Mouse (Mus musculus): ENCODE results near the gene Cdc40.

Gene Cdc40

DNA sequence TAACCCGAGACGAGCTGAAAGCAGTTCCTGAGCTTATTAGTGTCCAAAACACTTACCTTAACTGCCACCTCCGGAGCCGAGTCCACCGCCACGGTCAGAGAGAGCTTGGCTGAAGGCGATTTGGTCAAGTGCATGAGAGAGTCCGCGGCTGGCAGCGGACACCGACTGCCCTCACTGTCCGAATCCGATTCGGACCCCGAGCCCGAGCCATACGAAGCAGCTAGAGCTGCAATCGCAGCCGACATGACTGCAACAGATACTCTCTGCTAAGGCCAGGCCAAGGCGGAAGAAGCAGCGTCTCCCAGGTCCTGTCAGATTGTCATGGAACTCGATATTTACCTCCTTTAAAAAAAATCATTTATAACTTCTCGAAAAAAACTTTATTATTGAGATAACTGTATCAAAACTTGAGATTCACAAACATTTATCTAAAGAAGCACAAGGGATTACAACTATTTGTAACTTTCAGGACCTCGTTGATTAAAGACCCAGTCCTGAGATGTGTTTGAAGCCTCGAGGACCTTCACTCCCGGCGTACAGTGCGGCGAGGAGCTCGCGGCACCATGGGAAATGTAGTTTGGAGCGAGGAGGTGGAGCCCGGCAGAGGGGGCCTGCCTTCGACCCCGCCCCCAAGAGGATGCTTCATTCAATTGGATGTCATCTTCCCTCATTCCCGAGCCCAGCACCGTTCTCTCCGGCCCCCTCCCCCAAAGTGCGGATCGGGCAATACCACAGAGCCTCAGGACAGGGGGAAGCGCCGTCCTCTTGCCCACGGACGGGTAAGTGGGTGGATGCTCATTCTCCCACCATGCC is at the start of gene Cdc40, which contains the start of gene Wasf1:
TSS of gene Cdc40 (minus strand) at position 481 of the 813 bp plus-strand sequence.
TSS of gene Wasf1 (plus strand) at position 645 of the 813 bp plus-strand sequence.
- peak; percentile 95 for DNase-seq (ENCODE audit: low spot score in 2 of 2)

DNA sequence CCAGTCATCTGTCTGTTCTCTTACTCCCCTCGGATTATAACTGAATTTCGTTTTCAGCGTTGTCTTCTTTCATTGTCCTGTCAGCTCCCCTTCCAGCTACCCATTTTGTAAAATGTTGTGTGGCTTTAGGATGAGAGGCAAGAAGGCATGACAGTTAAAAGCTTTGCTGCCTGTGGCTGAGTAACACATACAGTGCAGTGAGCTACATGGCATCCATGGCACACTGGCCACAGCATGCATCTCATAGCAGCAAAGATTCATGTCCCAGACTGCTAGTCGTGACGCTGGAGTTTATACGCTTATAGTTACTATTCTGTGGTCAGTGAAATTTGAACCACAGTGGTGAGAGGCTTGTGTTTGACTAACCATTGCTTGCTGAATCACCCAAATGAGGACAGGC is 36.4 kb upstream of the Cdc40 start:
- DNase-seq (ENCODE audit: low spot score in 2 of 2), result no peak

DNA sequence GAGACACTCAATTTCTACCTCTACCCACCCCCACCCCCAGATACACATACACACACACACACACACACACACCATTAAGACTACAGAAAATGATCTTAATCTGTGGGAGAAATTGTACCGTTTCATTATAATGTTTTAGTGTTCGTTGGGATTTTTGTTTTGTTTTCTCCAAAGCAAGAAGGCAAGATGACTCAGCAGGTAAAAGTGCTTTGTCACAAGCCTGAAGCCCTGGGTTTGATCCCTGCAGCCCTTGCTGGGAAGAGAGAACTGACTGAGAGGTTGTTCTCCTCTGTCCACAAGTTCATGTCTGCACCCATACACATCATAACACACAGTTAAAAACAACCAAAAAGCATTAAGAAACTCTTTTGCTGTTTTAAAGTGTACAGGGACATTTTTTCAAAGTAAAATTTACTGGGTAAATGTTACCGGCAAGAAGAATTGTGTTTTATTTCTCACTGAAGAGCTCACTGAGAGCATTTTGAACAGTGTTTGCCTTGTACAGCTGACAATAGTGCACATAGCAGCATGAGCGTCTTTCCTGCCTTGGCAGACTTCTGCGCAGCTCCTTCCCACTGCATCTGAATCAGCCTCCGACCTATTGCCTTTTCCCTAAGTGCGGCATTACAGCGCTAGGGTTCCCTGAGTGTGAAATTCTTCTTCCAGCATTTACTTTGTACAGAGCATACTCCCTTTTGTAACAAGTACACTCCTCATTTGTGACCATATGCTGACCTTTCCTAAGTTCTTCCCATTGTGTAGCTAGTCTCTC is 35.7 kb upstream of the Cdc40 start:
- no peak for DNase-seq (ENCODE audit: low spot score in 2 of 2)

DNA sequence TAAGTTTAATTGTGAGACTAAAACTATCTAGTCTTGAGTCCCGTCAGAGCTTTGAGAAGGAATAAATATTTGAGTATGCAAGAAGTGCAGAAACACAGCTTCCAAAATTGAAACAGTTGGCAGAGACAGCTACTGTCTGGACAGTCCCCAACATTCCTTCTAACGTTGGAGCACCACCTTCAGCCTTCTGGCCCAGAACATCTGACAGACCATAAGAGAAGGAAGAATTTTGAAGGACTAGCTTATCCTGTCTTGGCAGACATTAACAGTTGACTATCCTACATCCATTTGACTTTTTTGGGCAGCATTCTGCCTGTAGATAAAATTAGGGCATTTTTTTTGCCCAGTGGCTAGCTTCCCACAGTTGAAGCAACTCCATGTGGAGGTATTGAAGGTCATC is 32.1 kb upstream of the Cdc40 start:
- no peak for DNase-seq (ENCODE audit: low spot score in 2 of 2)

DNA sequence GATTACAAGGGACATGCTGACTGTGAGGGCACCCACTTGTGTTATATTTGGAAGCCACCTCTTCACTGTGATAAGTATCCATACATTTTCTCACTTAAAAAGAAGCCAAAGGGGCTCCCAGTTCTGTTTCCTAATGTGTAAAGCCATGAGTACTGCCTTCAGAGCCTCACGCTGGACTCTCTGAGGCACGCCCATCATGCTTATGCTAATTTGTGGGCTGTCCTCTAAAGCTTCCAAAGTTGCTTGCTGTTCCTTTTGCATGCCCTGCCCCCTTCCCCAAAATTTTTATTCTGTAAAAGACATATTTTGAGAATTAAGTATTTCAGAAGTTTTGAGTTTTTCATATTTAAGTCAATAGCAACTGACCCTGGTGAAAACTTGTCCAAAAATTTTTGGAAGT is 27.7 kb upstream of the Cdc40 start:
- DNase-seq (ENCODE audit: low spot score in 2 of 2), result no peak

DNA sequence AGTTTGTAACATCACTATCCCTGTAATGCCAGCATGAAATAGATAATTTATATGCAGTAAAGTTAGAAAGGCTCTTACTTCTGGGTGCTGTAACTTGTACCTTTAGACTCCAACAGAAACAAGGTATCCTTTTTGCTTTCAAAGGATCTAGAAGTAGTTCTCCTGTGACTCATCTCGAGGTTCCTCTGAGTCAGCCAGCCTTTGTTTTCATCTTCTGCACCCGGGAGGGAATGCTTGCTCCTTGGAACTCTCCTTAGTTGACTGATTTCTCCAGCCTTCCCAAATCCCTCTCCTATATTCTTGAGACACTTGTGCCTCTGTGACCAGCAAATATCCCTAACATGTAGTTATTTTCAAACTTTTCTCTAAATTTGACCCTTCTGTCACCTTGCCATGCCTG is 25.5 kb upstream of the Cdc40 start:
- DNase-seq (ENCODE audit: low spot score in 2 of 2), result no peak

DNA sequence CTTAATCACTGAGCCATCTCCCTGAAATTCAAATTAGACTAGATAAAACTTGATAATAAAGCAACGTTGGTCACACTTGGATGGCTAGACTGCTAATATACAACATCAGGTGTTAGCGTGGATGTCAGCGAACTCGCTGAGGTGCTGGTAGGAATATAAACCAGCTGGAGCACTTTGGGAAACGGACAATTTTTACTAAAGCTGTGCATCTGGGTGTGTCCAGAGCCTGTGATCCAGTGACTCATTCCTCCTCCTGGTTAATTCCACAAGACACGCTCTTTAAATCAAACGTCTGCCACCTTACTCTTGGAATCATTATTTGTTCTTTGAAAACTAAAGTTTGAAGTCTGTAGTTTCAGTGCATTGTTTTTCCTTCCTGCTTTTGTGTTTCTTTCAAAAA is 23.7 kb upstream of the Cdc40 start:
- no peak for DNase-seq (ENCODE audit: low spot score in 2 of 2)

DNA sequence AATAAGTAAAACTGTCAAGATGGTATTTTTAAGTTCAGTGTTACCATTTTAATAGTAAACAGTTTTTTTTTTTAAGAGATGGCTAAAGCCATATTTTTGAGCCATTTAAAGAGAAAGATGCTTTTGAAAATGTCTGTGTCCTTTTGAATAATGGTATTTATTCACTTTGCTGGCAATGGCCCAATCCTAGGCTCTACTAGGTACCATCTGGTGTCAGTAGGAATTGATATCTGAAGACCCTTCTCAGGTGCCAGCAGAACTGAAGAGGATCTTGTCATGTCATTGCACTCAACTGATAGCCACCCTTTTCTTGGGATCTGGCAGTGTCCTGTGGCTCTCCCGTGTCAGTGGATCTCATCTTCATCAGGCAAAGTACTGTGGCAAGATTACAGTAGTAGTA is 23.0 kb upstream of the Cdc40 start:
- no peak for DNase-seq (ENCODE audit: low spot score in 2 of 2)

DNA sequence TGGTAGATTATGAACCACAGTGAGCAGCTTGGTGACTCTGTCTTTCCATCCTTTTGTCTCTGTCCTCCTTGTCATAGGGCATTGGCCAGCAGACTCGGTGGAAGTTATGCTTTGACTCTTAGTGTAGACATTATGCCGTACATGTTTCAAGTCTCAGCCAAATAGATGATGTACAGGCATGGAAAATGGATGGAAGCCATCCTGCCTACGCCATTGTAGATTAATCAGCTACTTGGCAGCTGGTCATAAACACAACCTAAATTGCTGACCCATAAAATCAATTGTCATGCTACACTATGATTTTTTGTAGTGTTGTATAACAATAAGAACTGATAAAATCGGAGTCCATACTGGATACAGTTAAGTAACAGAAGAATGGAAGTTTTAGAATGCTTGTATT is 18.7 kb upstream of the Cdc40 start:
- DNase-seq (ENCODE audit: low spot score in 2 of 2), result no peak

DNA sequence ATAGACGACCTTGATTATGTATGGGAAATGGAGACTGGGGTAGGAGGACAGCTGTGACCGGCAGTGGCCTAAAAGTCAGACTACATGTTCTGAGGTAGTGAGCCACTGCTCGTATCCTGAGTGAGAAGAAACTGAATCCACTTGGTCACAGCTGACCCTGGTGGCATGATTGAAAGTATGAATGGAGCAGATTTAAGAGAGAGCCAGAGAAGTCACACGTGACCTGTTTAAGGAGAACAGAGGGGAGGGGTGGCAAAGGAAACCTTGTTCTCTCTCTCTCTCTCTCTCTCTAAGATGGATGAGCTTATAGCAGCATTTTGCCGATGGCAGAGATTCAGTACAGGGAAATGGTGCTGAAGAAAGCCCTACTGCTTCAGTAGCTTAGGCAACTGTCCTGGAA is 13.5 kb upstream of the Cdc40 start:
- DNase-seq (ENCODE audit: low spot score in 2 of 2), result no peak

DNA sequence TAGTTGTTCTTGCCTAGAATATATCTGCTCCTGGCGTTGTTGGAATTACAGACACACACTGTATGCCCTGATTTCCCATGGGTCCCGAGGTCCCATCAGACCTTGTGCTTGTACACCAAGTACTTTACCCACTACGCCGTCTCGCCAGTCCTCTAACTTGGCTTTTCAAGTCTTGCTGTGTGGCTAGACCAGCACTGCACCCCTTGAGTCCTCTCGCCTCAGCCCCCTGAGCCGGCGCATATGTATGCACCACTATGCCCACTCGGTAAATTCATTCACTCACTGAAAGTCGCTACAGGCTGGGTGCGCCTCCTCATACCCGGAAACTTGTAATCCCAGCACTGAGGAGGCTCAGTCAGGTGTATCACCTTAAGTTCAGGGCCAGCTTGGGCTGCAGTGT is 12.7 kb upstream of the Cdc40 start:
- no peak for DNase-seq (ENCODE audit: low spot score in 2 of 2)

DNA sequence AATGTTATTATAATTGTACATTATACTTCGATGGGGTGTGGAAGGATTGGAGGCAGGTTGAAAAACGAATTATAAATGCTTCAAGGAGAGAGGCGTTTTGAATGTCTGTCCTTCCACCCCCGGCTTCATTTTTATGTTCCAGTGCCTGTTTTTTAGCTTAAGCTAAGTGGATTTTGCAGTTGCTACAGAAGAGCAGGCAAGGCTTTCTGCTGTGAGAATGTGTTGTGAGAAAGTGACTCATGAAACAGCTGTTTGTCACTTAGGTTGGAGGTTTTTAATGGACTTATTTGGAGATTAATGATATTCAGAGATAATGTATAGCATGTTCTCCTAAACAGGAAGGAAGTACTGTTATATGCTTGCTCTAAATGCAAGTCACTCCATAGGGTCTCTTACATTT is 6.0 kb upstream of the Cdc40 start:
- DNase-seq (ENCODE audit: low spot score in 2 of 2), result no peak

DNA sequence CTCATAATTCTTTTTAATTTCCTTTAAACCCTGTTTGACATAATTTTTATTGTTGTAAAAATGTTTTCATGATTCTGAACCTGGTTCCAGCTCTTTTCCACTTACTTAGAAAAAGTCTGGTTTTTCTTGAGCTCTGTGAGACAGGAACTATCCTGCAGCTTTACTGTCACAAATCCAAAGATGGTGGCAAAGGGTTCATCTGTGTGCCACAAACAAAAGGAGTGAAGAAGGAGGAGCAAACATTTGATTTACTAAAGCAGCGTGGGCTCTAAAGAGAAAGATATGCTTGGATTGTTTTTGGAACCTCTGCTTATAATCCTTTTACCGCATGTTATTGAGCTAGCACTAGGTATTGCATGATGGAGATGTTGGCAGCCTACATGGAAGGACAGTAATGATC is 4.2 kb upstream of the Cdc40 start:
- no peak for DNase-seq (ENCODE audit: low spot score in 2 of 2)

DNA sequence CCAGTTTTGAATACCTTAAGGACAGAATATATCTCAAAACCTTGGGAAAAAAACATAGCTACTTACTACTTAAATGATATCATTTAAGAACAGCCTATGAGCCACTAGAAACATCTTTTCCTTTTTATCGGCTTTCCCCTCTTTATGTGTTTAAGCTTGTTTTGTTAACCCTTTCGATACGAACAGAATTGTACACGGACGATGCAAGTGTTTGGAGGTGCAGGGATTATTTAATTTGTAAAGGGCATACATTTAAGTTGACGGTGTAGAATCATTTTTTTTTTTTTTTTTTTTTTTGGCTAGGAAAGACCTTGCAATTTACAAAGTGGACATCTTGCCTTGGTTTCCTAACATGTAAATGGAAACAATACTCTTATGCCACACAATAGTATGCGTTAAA is 2.3 kb upstream of the Cdc40 start:
- no peak for DNase-seq (ENCODE audit: low spot score in 2 of 2)

DNA sequence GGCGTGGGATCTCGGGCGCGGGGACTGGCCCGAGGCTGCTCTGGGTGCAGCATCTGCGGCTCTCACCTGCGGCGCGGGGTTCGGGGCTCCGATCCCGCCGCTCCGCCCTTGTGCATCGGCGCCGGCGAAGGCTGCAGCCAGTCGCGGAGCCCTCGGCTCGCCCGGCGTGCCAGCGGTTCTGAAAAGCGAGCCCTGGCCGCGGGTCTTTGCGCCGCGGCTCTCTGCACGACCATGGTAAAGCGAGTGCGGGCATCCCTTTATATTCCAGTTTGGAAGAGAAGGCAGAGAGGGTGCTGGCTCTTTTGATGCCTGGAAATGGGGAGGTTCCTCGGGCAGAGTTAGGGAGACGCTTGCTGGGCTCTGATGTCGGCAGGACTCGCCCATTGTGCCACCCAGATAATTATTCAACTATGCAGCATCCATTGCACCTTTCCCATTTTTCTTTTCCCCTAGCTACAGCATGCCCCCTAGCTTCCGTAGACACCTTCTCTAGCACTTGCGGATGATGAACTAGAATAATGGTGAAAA is 1.2 kb upstream of the Cdc40 start:
- peak in 1 of 2 experiments; percentile 23 for DNase-seq (ENCODE audit: low spot score in 2 of 2)

DNA sequence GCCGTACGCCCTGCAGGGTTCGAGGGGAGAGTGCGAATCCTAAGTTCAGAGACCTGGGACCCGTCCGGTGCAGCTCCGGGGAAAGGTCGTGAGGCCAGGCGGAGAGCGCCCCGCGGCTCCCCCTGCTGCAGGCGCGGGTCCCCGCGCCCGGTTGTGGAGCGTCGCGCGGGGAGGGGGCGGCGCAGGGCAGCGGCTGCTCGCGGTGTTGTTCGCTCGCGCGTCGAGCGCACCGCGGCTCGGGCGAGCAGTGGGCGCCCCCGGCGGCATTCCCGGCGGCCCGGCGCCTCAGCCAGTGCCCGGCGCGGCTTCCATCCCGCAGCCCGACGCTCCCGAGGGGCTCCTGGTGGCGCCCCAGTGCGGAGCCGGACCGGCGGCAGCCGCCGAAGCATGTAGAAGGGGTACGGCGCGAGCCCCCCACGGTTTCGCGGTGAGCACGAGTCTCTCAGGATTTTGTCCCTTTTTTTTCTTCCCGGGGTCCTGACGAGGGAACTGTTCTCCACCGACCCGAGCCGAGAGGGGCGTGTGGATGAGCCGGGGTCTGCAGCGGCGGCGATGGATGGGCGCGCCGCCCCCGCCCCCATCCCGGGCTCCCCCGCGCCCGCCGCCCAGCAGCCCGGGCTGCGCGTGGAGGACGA is 650 bp upstream of the Cdc40 start:
- DNase-seq (ENCODE audit: low spot score in 2 of 2), result no peak

DNA sequence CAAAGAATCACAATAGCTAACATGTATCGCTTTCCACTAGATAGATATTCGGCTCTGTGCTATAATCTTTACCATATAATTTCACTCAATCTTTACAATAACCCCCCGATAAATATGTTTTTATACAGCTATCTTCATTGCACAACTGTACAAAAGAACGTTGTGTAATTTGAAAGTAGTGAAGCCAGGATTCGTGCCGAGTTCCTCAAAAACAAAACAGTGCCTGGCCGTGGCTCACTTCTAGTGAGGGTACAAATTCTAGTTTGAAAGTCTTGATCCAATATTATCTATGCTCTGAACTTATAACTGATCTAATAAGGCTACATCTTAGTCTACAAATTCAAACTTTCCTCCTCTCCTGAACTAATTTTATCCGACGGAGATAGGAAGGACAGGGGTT is 778 bp downstream of the Cdc40 start:
- DNase-seq (ENCODE audit: low spot score in 2 of 2), result no peak

DNA sequence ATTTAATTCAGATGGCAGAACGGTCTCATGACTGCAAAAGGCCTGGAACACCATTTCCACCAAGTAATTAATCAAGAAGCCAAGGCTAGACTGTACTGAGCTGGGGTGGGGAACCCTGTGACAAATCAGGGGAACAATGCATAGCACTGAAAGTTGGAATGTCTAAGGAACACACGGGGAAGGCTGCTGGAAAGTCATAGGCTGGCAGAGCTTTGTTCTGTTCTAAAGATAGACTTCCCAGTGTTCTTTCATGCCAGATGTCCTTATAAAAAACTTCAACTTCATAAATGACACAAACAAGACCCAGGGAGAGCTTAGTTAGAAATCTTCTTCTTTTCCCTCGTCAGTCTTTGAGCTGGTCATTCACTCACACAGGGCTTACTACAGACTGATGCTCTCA is 1.9 kb downstream of the Cdc40 start:
- DNase-seq (ENCODE audit: low spot score in 2 of 2), result no peak

DNA sequence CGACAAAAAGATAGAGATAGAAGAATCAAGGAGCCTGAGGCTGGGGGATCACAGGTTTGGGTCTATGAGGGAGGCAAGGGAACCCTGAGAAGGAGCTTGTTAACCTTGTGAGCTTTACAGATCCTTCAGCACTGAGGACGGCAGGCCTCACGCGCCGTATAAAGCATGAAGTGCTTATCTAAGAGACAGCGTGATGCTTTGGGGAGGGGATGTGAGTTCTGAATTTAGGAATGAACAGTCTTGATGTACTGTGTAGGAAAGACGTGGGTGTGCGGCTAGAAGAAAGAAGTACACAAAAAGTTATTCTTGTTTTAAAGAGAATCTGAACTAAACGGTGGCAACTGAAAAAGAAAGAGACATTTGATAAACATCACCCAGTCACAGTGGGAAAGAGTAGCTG is 3.1 kb downstream of the Cdc40 start:
- no peak for DNase-seq (ENCODE audit: low spot score in 2 of 2)

DNA sequence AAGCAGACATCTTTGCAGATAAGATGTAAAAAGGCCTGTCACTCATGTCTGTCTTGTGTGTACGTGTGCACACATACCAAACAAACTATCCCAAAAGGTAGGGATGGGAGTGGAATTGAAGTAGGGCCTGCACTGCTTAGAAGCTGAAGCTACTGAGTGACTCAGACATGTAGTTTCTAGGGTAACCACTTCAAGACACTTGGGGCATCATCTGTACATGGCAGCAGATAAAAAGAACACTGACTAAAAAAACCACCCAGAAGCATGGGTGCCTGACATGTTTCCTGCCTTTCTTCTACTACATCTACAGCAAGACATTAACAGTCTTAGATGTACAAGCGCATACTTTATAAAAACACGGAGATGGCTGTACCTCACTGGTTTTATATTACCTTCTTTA is 4.9 kb downstream of the Cdc40 start:
- no peak for DNase-seq (ENCODE audit: low spot score in 2 of 2)

DNA sequence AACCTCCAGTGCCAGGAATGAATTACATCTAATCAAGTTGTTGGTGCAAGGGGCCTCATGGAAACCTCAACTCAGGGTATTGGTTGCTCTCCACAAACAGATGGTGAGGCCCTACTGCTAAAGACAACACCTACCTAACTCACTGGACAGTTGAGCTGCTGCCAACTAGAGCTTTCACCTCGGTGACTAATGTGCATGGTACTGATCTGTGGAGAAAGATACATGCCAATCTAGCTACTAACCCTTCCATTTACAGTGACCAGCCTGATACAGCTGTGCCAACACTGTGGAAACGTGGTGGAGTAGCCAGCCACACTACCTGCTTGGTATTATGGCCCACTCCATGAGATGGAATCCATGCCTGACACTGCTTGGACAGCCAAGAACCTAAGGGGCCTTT is 11.1 kb downstream of the Cdc40 start:
- DNase-seq (ENCODE audit: low spot score in 2 of 2), result no peak

DNA sequence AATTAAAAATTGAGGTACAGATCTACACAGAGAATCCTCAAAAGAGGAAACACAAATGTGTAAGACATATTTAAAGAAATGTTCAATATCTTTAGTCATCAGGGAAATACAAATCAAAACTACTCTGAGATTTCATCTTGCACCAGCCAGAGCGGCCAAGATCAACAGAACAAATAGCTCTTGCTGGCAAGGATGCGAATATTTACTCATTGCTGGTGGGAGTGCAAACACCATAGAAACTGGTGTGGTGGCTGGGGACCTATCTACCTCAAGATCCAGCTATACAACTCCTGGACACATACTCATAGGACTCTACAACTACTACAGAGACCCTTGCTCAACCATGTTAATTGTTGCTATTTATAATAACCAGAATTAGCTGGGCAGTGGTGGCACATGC is 11.8 kb downstream of the Cdc40 start:
- no peak for DNase-seq (ENCODE audit: low spot score in 2 of 2)

DNA sequence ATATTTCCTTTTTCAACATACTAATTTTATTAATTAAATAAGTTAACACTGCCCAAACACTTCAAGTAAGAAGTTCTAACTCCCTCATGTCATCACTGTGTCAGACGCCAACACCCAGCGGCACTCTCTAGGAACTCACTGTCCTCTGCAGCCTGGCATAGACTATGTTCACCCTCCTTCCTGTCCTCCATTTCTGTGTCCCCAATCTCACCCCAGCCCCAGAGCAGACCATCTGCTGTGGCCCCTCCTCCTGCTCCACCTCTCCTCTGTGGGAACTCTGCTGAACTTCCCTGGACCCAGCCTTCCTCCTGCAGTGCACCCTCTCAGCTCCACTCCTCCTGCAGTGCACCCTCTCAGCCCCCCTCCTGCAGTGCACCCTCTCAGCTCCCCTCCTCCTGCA is 15.0 kb downstream of the Cdc40 start:
- DNase-seq (ENCODE audit: low spot score in 2 of 2), result no peak

Data from urinary bladder, postnatal 4 days (tissue).